ENCODE assay signal across 8 mouse cellular contexts in genomic region chr3:89519894-89520293, GRCm38 (mm10). TPM values are rescaled to one million over a fixed set of nuclear protein-coding genes. Genes with fewer than 3 reads are reported as not detected.
DNase-seq lines count a peak whose midpoint lies in the region; ATAC-seq and TF ChIP-seq lines count a peak whose summit lies in the region.

Kcnn3 (plus strand) TSS chr3:89520164.

- ATAC-seq in embryonic facial prominence, embryonic 14.5 days (ENCODE audit: low read depth): peak; percentile 93

- DNase-seq in thymus, postnatal 25 days: peak; percentile 19
- no peak for DNase-seq in thymus, adult 18-20 months
- peak; percentile 97 for DNase-seq in embryonic facial prominence, embryonic 14.5 days (ENCODE audit: low spot score)
- peak; percentile 76 for DNase-seq in heart, adult 8-10 months (ENCODE audit: low spot score)
- DNase-seq in kidney, adult 2 months: peak; percentile 84
- DNase-seq in left cerebral cortex, postnatal 4 days: peak; percentile 89
- peak; percentile 90 for DNase-seq in midbrain, embryonic 10.5 days (ENCODE audit: low spot score)
- peak; percentile 83 for DNase-seq in right cerebral cortex, postnatal 4 days

- peaks cover 4% of the 10 kb centered on the region; the same call in 1 of the 2 replicates for H3K27me3 ChIP-seq in embryonic facial prominence, embryonic 14.5 days (replicated peaks; ENCODE audit: control insufficient read depth, insufficient read depth, low read length)
- no peaks in the 10 kb centered on the region for H3K27me3 ChIP-seq in kidney, adult 2 months (replicated peaks; ENCODE audit: control insufficient read depth, insufficient read depth, low read length)
- peaks cover 52% of the 10 kb centered on the region for H3K27me3 ChIP-seq in midbrain, embryonic 10.5 days (ENCODE audit: low read depth, poor library complexity, severe bottlenecking)

- TF ChIP-seq CTCF in kidney, adult 2 months (conservative IDR thresholded peaks at IDR 0.05; ENCODE audit: insufficient read depth, insufficient read length, low read depth, low read length): no peak

- peaks cover 12% of the 10 kb centered on the region for H3K9me3 ChIP-seq in embryonic facial prominence, embryonic 14.5 days (ENCODE audit: control insufficient read depth, low read length)
- H3K9me3 ChIP-seq in midbrain, embryonic 10.5 days (replicated peaks): peaks cover 15% of the 10 kb centered on the region

- no peak within 1 kb of the TSS for H3K27ac ChIP-seq in embryonic facial prominence, embryonic 14.5 days (replicated peaks; ENCODE audit: low read depth, low read length)
- no peak within 1 kb of the TSS for H3K27ac ChIP-seq in kidney, adult 2 months (ENCODE audit: insufficient read depth, low read depth, low read length)
- H3K27ac ChIP-seq in midbrain, embryonic 10.5 days (replicated peaks): peak within 1 kb of the TSS; percentile 60

- H3K4me3 ChIP-seq in embryonic facial prominence, embryonic 14.5 days (ENCODE audit: low read depth, low read length): peak within 1 kb of the TSS; percentile 45
- peak within 1 kb of the TSS; percentile 10 for H3K4me3 ChIP-seq in kidney, adult 2 months (ENCODE audit: insufficient read depth, low read depth, low read length)
- H3K4me3 ChIP-seq in midbrain, embryonic 10.5 days: peak within 1 kb of the TSS; percentile 60

- intact Hi-C loops in left cerebral cortex, postnatal 4 days (cut with DNase I): loop anchor here (2.0 to 5.0 kb wide), 2 partner anchors 97 to 167 kb away; no protein-coding TSS in a partner anchor

- WGBS in embryonic facial prominence, embryonic 14.5 days: 0% methylated on average over 12 of the region's 15 CpGs
- 1% methylated on average over 15 of the region's 15 CpGs for WGBS in kidney, adult 2 months
- WGBS in midbrain, embryonic 10.5 days: under 1% methylated on average over 15 of the region's 15 CpGs

- peak within 1 kb of the TSS; percentile 97 for H3K4me2 ChIP-seq in embryonic facial prominence, embryonic 14.5 days (ENCODE audit: low read depth, low read length)

- H3K4me1 ChIP-seq in embryonic facial prominence, embryonic 14.5 days (ENCODE audit: control insufficient read depth, insufficient read depth, low read length): peaks cover 22% of the 10 kb centered on the region
- no peaks in the 10 kb centered on the region for H3K4me1 ChIP-seq in kidney, adult 2 months (ENCODE audit: control insufficient read depth, insufficient read depth, low read length)
- peaks cover 37% of the 10 kb centered on the region for H3K4me1 ChIP-seq in midbrain, embryonic 10.5 days

- H3K9ac ChIP-seq in embryonic facial prominence, embryonic 14.5 days (ENCODE audit: low read depth, low read length): peak within 1 kb of the TSS; percentile 64

- TF ChIP-seq POLR2A in kidney, adult 2 months (IDR thresholded peaks at IDR 0.05; ENCODE audit: low read depth, low read length): no peak

- H3K36me3 ChIP-seq in embryonic facial prominence, embryonic 14.5 days (ENCODE audit: control insufficient read depth, insufficient read depth, low read length): no peaks in the 10 kb centered on the region
- H3K36me3 ChIP-seq in kidney, adult 2 months (ENCODE audit: control insufficient read depth, insufficient read depth, low read length): no peaks in the 10 kb centered on the region
- no peaks in the 10 kb centered on the region for H3K36me3 ChIP-seq in midbrain, embryonic 10.5 days

RNA-seq across cellular contexts. Expression of gene Kcnn3, which starts in this region (rescaled TPM):
- polyA plus RNA-seq in embryonic facial prominence, embryonic 14.5 days (2014; fragmentation: Nextera tagmentation; extraction: Ambion mirVana): 3.7 and 4.6 TPM in 2 replicates
- 1 to 10 TPM; 2.1 to 3.4 (median 2.4) TPM for total RNA-seq in heart, adult 8-10 months (2022)
- polyA plus RNA-seq in kidney, adult 2 months (2012; rRNA removed): 1.3 TPM in 2 replicates
- 10 to 100 TPM; 19.5 to 20.7 TPM for total RNA-seq in left cerebral cortex, postnatal 4 days (2021)
- 0.68 and 1.1 TPM in 2 replicates for polyA plus RNA-seq in midbrain, embryonic 10.5 days (2016; fragmentation: Nextera tagmentation; extraction: Ambion mirVana)

Comparison
In these comparisons a context has a peak if more than half of its experiments do, and no peak if none do; other contexts are left out.
1. RNA of gene Kcnn3 (total RNA-seq): 19.5 to 20.7 TPM in left cerebral cortex, postnatal 4 days; 2.1 to 3.4 TPM in heart, adult 8-10 months; every median in the first group is over 4 times any median in the second.
2. DNase-seq: peak in thymus, postnatal 25 days (single experiment), embryonic facial prominence, embryonic 14.5 days (single experiment), heart, adult 8-10 months (single experiment), kidney, adult 2 months (single experiment), left cerebral cortex, postnatal 4 days (single experiment), midbrain, embryonic 10.5 days (single experiment) and right cerebral cortex, postnatal 4 days (single experiment); none in thymus, adult 18-20 months (0 of 2).
3. H3K4me3 ChIP-seq: peak in every context shown above with its lines; median percentile 60 in midbrain, embryonic 10.5 days; 45 in embryonic facial prominence, embryonic 14.5 days; 10 in kidney, adult 2 months.